Mouse (Mus musculus): ENCODE measurements around the gene Tcp11. TPM values are rescaled to one million over a fixed set of nuclear protein-coding genes. Genes with fewer than 3 reads are reported as not detected.

Tcp11 gene
- polyA plus RNA-seq (2011; ENCODE audit: insufficient read length, low read depth, missing spikeins) = not detected in 2 replicates

- H3K27ac ChIP-seq (ENCODE audit: insufficient read depth, low read length) = no peak within 1 kb of the TSS
- TF ChIP-seq POLR2A (IDR thresholded peaks at IDR 0.05; ENCODE audit: low read depth, low read length) (no peak), CTCF (IDR thresholded peaks at IDR 0.05; ENCODE audit: borderline replicate concordance, insufficient read depth, low read length) (no peak)
- H3K4me1 ChIP-seq (ENCODE audit: control insufficient read depth, insufficient read depth, low read length) = no peaks in the 10 kb centered on the region
- H3K4me3 ChIP-seq (ENCODE audit: insufficient read depth, low read length) = peak within 1 kb of the TSS; percentile 61
These were observed at the start of gene Tcp11 for GRCm38 (mm10) chr17:28080045-28080816. TSS of gene Tcp11 (minus strand) at chr17:28080639.

- H3K4me1 ChIP-seq (ENCODE audit: control insufficient read depth, insufficient read depth, low read length) = no peaks in the 10 kb centered on the region
- no peak overlapping the region for H3K4me3 ChIP-seq (ENCODE audit: insufficient read depth, low read length)
- TF ChIP-seq CTCF (IDR thresholded peaks at IDR 0.05; ENCODE audit: borderline replicate concordance, insufficient read depth, low read length) = no peak
- H3K27ac ChIP-seq (ENCODE audit: insufficient read depth, low read length) = no peak overlapping the region
These were observed 49.4 kb upstream of the Tcp11 start for GRCm38 (mm10) chr17:28129796-28130195.

- H3K27ac ChIP-seq (ENCODE audit: insufficient read depth, low read length) = no peak overlapping the region
- H3K4me3 ChIP-seq (ENCODE audit: insufficient read depth, low read length) = no peak overlapping the region
- no peak for TF ChIP-seq CTCF (IDR thresholded peaks at IDR 0.05; ENCODE audit: borderline replicate concordance, insufficient read depth, low read length)
- no peak for TF ChIP-seq POLR2A (IDR thresholded peaks at IDR 0.05; ENCODE audit: low read depth, low read length)
- 0 out of 2 replicates have a peak, but pooled peaks cover 6% of the 10 kb centered on the region for H3K4me1 ChIP-seq (ENCODE audit: control insufficient read depth, insufficient read depth, low read length)
These were observed 43.9 kb upstream of the Tcp11 start for GRCm38 (mm10) chr17:28124368-28124767.

- Histone ChIP-seq H3K4me3 (ENCODE audit: insufficient read depth, low read length) (no peak overlapping the region), H3K4me1 (ENCODE audit: control insufficient read depth, insufficient read depth, low read length) (0 out of 2 replicates have a peak, but pooled peaks cover 6% of the 10 kb centered on the region), H3K27ac (ENCODE audit: insufficient read depth, low read length) (no peak overlapping the region)
- no peak for TF ChIP-seq CTCF (IDR thresholded peaks at IDR 0.05; ENCODE audit: borderline replicate concordance, insufficient read depth, low read length)
- TF ChIP-seq POLR2A (IDR thresholded peaks at IDR 0.05; ENCODE audit: low read depth, low read length) = no peak
These were observed 43.2 kb upstream of the Tcp11 start for GRCm38 (mm10) chr17:28123627-28124026.

DNA sequence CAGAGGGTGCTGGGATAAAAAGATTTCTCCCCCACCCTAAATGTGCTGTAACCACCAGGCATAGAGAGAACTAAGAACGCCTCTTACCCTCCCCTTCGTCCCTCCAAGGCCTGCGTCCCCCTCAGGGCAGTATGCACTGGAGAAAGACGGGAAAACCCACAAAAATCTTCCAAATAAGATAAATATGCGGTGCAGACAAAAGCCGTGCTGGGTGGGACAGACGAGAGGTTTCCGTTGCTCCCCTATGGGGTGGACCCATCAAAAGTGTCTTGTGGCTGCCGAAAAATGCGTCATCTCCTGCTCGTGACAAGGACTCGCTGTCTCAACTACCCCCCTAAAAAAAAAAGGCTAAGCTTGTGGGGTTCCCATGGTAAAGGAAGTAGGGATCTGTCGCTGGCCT is 42.5 kb upstream of the Tcp11 start:
- TF ChIP-seq CTCF (IDR thresholded peaks at IDR 0.05; ENCODE audit: borderline replicate concordance, insufficient read depth, low read length) (no peak), POLR2A (IDR thresholded peaks at IDR 0.05; ENCODE audit: low read depth, low read length) (no peak)
- Histone ChIP-seq H3K27ac (ENCODE audit: insufficient read depth, low read length) (no peak overlapping the region), H3K4me1 (ENCODE audit: control insufficient read depth, insufficient read depth, low read length) (0 out of 2 replicates have a peak, but pooled peaks cover 6% of the 10 kb centered on the region), H3K4me3 (ENCODE audit: insufficient read depth, low read length) (no peak overlapping the region)

DNA sequence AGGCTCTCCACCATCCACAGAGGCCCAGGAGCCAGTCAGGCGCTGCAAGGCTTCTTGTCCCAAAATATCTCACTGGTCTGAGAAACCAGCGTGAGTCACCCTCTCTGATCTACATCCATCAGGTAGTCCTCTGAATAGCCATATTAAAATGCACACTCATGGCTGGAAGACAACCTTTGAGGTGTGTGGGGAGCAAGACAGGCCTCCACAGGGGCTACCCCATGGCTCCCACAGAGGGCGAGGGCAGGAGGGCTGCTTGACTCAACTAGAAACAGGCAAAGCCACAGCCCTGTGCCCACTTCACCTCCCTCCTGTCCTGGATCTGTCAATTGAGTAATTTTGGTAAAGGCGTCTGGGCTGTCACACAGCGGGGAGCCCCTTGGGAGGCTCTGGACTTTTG is 40.0 kb upstream of the Tcp11 start:
- no peak overlapping the region for H3K27ac ChIP-seq (ENCODE audit: insufficient read depth, low read length)
- 0 out of 2 replicates have a peak, but pooled peaks cover 6% of the 10 kb centered on the region for H3K4me1 ChIP-seq (ENCODE audit: control insufficient read depth, insufficient read depth, low read length)
- TF ChIP-seq CTCF (IDR thresholded peaks at IDR 0.05; ENCODE audit: borderline replicate concordance, insufficient read depth, low read length) (no peak), POLR2A (IDR thresholded peaks at IDR 0.05; ENCODE audit: low read depth, low read length) (no peak)
- no peak overlapping the region for H3K4me3 ChIP-seq (ENCODE audit: insufficient read depth, low read length)

GRCm38 (mm10) chr17:28117451-28118209 is 37.2 kb upstream of the Tcp11 start:
- H3K4me3 ChIP-seq (ENCODE audit: insufficient read depth, low read length) = no peak overlapping the region
- no peak overlapping the region for H3K27ac ChIP-seq (ENCODE audit: insufficient read depth, low read length)
- no peaks in the 10 kb centered on the region for H3K4me1 ChIP-seq (ENCODE audit: control insufficient read depth, insufficient read depth, low read length)
- TF ChIP-seq POLR2A (IDR thresholded peaks at IDR 0.05; ENCODE audit: low read depth, low read length) (no peak), CTCF (IDR thresholded peaks at IDR 0.05; ENCODE audit: borderline replicate concordance, insufficient read depth, low read length) (no peak)

- Histone ChIP-seq H3K4me1 (ENCODE audit: control insufficient read depth, insufficient read depth, low read length) (no peaks in the 10 kb centered on the region), H3K4me3 (ENCODE audit: insufficient read depth, low read length) (no peak overlapping the region), H3K27ac (ENCODE audit: insufficient read depth, low read length) (no peak overlapping the region)
- no peak for TF ChIP-seq CTCF (IDR thresholded peaks at IDR 0.05; ENCODE audit: borderline replicate concordance, insufficient read depth, low read length)
- no peak for TF ChIP-seq POLR2A (IDR thresholded peaks at IDR 0.05; ENCODE audit: low read depth, low read length)
These were observed 35.9 kb upstream of the Tcp11 start for GRCm38 (mm10) chr17:28116335-28116734.

- TF ChIP-seq CTCF (IDR thresholded peaks at IDR 0.05; ENCODE audit: borderline replicate concordance, insufficient read depth, low read length) (no peak), POLR2A (IDR thresholded peaks at IDR 0.05; ENCODE audit: low read depth, low read length) (no peak)
- Histone ChIP-seq H3K27ac (ENCODE audit: insufficient read depth, low read length) (no peak overlapping the region), H3K4me3 (ENCODE audit: insufficient read depth, low read length) (no peak overlapping the region), H3K4me1 (ENCODE audit: control insufficient read depth, insufficient read depth, low read length) (no peaks in the 10 kb centered on the region)
These were observed 31.8 kb upstream of the Tcp11 start for GRCm38 (mm10) chr17:28112266-28112665.

DNA sequence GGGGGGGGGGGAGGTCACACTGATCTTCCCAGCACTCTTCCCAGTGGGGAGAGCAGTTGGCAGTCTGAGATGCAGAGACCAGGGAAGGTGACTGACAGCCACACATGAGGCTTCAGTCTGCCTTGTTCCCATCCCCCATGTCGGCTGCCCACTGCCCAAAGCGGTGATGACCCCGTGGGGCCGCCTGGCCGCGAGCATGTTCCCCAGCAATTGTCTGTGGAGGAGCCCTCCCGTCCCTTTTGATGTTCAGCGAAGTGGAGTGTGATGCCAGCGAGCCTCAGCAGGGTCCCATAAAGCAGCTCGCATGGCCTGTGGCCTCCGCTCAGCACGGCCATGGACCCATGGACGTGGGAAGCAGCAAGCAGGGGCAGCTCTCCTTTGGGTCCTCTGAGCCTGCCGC is 26.8 kb upstream of the Tcp11 start:
- no peak overlapping the region for H3K4me3 ChIP-seq (ENCODE audit: insufficient read depth, low read length)
- TF ChIP-seq POLR2A (IDR thresholded peaks at IDR 0.05; ENCODE audit: low read depth, low read length) = no peak
- H3K27ac ChIP-seq (ENCODE audit: insufficient read depth, low read length) = no peak overlapping the region
- no peaks in the 10 kb centered on the region for H3K4me1 ChIP-seq (ENCODE audit: control insufficient read depth, insufficient read depth, low read length)

Measured in embryonic fibroblast, embryonic 13.5 days (primary cell).